Mouse (Mus musculus): ENCODE results near the gene Taf3. TPM values are rescaled to one million over a fixed set of nuclear protein-coding genes. Genes with fewer than 3 reads are reported as not detected.

The Taf3 gene
- polyA plus RNA-seq, 1 experiment = 24.6 TPM

DNA sequence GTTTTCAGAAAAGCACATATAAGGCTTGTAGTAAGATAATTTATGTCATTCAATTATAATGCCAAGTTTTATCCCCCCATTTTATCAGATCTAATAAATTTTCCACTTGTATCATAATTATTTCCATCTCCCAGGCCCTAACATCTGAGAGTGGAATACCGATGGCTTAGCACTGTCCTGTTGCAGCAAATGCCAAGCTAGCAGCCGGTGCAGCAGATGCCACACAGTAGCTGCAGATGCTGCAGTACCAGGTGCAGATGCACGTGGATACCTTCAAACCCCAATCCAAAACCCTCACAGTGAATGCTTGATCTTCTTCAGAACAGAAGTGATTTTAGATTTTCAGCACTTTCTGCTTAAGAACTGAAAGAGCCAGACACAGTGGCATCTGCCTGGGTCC lies 13.4 kb downstream of the Taf3 start:
- no peak for TF ChIP-seq GATA1 (IDR thresholded peaks at IDR 0.05; ENCODE audit: low read length)

DNA sequence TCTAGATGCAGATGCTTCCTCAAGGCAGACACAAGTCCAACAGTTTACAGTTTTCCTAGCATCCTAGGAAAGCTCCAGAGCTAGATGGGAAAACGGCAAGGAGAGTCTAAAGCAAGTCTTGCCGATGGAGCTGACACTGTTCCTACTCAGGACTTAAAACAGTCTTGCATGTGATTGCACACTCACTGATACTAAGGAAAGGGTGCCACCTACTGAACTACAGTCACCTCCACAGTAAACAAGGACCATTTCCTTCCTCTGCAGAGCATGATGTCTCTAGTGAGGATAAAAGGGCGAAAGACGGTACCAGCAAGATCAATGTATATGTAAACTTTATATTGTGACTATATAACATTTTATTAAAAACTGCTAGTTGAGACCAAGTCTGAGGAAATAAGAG lies 14.7 kb downstream of the Taf3 start:
- no peak for TF ChIP-seq GATA1 (IDR thresholded peaks at IDR 0.05; ENCODE audit: low read length)

DNA sequence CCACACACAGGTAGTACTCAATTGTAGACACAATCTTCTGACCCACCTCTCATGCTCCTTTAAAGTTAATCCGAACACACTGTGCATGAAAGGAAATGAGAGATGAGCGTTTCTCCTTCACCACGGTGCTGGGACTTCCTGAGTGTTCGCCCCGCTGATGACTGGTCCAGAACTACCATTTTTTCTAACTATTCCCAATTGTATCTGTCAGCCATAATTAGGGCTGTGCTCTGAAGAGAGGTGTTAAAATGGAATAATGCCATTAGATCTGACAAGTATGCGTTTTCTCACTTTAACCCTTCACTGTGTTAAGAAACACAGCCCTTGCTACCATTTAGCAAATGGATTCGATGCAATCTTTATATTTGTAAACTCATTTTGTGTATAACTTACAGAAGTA lies 18.6 kb downstream of the Taf3 start:
- no peak for TF ChIP-seq GATA1 (IDR thresholded peaks at IDR 0.05; ENCODE audit: low read length)

DNA sequence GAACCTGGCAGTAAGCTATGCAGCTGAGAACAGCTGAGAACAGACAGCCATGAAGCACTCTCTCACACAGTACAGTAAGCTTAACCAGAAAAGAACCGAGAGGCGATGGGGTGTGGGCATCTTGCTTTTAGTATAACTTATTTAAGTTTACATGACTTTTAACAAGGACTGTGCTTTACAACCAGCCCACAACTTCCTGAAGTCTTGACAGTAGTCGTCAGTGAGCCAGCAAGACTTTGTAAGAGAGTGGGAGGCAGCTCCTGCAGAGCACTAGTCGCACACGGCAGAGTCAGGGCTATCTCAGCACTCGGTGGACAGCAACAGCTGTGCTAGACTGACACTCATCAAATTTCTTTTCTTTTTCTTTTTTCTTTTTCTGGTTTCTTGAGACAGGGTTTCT lies 24.1 kb downstream of the Taf3 start:
- no peak for TF ChIP-seq GATA1 (IDR thresholded peaks at IDR 0.05; ENCODE audit: low read length)

DNA sequence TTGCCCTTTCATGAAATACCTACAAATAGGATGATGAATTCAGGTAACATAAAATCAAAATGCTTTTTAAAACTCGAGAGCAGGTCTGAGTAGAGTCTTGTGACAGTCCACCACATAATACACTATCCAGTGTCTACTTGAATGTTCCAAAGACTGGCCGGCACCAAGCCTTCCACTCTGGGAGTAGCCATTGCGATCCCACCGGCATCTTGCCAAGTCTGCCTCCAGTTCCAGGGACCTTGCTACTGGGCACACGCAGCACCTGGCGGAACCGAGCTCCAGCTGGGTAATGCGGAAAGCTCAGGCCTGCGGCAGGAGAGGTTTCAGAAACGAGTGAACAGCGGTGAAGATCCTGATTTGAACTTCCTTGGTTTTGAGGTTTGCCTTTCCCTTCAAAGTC lies 27.1 kb downstream of the Taf3 start:
- no peak for TF ChIP-seq GATA1 (IDR thresholded peaks at IDR 0.05; ENCODE audit: low read length)

DNA sequence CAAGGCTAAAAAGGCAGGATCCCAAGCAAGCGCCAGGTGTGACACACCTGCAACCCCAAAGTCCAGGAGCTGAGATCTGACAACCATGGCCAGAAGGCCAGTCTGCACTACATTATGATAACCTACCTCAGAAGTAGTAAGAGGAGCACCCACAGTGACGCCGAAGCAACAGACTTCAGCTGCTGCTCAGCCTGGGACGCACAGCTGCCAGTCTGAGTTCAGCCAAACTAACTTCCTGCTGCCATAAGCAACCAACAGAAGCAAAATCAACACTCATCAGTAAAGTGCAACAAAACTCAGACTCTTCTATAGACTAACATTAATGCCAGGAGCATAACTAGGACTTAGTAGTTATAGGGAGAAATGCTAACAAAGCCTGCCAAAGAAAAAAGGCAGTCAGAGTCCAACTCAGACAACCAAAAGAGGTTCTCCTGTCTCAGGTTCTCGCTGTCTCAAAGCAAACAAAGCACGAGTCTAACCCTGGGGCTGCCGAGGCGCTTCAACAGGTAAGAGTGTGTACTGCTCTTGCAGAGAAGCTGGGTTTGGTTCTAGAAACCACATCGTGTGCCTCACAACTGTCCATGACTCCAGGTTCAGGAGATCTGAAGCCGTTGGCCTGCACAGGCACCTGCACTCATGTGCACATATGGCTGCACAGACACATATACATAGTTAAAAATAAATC lies 33.3 kb downstream of the Taf3 start:
- no peak for TF ChIP-seq GATA1 (IDR thresholded peaks at IDR 0.05; ENCODE audit: low read length)

DNA sequence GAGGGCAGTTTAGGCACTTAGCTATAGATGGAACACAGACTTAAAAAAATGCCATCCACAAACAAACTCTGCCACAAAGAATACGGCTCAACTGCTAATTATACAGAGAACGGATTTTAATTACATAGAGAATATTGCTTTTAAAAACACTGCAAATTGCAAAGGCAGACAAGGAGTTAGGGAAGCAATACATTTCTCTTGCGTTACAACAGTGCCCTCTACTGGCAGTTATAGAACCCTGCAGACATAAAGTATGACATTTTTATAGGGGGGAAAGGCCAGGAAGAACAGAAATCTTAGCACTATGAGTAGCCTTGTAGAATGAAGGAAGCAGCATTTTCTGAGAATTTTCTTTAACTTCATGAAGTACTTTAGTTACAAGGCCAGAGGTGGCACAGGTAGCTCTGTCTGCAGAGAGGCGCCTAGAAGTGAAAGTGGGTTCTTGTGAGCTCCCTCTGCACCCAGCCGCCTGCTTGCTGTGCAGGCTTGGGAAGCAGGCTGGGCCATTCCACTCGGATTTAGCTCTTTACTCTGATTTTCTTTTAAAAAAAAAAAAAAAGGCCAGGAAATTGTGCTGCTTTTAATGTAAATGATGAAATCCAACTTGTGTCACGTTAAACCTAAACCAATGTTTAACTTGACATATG lies 38.0 kb downstream of the Taf3 start:
- TF ChIP-seq GATA1 (IDR thresholded peaks at IDR 0.05; ENCODE audit: low read length) = no peak

DNA sequence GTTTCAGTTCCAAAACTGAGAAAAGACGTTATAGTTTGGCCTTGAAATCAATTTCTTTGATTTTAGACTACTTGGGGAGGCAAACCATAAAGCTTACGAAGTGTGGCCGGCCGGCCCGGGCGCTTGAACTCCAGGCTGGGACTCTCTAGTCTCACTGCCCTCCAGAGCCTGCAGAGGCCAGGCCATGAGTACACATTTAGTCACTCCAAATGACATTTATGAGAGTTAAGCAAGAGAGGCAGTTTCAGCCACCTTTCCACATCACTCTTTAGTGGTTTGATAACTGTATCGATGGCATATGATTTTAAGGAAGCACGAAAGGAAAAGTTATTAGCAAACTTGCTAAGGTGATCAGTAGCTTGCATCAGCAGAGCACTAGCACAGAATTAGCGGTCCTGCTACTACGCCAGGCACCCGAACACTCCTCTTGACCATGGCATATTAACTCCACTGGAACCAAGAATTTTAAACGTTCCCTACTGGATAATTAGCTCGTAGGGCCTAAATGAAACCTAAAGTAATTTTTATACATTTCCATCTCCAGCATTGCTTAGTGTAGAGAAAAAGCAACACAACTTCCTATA lies 38.6 kb downstream of the Taf3 start:
- no peak for TF ChIP-seq GATA1 (IDR thresholded peaks at IDR 0.05; ENCODE audit: low read length)

DNA sequence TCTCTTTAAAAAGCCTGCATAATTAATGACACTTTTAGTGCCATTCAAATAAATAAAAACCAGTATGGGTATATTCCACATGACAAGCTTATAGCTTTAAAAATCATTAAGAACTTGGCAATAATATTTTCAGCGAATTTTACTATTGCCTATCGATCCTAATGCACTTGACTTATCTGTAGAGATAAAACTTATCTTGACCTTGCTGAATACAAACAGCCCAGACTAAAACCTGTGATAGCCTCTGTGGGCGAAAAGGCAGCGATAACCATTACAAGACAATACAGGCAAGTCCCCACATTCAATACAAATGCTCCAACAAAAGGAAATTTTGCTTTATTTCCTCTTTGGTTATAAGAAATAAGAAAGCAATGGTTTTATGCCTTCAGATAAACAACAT lies 39.8 kb downstream of the Taf3 start:
- peak; percentile 32 for TF ChIP-seq GATA1 (IDR thresholded peaks at IDR 0.05; ENCODE audit: low read length)

DNA sequence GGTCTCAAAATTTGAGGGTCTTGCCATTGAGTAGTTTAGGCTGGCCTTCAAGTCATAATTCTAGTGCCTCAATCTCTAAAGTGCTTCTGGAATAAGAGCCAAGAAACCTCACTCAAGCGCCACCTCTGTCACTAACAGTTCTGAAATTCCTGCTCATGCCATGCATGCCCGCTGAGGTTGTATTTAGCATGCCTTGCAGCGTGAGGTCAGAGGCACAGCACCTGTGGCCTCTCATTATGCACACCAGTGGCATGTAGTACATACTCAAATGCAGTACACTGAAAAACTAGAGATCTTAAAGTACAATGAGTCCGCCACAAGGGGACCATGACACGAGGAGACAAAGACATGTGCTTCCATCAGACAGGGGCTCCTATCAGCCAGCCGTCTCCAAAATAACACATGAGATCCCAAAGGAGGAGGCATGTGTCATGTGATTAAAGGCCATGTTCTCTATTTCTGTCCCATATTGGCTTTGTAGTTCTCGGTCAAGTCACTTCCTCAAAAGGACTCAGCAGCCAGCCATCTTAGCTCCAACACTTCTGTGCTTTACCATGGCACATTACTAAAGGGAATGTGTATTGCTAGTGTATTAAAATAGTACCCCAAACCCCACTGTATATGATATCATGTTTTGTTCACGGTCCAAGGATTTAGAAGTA lies 43.3 kb downstream of the Taf3 start:
- TF ChIP-seq GATA1 (IDR thresholded peaks at IDR 0.05; ENCODE audit: low read length) = no peak

DNA sequence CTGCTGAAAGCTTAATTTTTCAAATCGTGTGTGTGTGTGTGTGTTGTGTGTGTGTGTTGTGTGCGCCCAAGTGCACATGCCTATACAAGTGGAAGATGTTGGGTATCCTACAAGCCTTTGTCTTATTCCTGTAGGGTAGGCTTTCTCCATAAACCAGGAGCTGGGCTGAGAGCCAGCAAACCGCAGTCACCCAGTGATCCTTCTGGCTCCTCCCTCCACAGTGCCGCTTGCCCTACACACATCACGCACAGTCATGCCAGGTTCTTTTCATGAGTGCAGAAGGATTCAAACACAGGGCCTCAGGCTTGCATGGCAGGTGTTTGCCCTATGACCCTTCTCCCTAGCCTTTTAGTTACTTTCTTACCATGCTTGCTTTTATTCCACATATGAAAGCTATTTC lies 45.0 kb downstream of the Taf3 start:
- no peak for TF ChIP-seq GATA1 (IDR thresholded peaks at IDR 0.05; ENCODE audit: low read length)

DNA sequence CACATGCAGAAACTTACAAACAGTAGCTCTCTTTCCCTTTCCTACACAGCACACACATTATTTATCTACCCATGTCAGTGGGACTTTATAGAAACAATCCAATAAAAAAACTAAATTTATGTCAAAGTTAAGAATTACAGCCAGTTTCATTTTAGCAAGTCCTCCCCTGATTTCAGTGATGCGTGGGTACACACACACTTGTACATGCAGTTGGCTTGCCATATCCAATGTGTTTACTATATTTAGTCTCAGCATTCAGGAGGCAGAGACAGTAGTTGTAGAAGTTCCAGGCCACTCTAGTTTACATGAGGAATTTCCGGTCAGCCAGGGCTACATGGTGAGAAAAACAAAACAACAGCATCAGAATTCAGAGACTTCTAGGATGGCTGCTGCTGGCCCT lies 46.8 kb downstream of the Taf3 start:
- no peak for TF ChIP-seq GATA1 (IDR thresholded peaks at IDR 0.05; ENCODE audit: low read length)

DNA sequence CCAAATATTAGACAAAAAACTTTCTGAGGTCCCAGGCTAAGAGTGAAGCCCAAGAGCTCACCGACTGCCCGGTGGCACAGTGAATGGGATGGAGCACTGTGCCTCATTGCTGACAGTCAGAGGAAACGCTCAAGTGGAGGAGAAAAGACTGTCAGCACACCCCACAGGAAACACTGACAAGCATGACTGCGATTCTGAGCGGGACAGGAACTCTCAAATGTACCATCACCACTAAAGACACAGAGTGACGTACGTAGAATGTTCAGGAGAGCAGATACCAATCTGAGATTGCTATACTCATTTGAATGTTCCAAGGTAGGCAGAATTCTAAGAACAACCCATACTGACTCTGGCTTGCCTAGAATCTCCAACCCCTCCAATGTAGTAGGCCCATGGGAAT lies 50.9 kb downstream of the Taf3 start:
- no peak for TF ChIP-seq GATA1 (IDR thresholded peaks at IDR 0.05; ENCODE audit: low read length)

DNA sequence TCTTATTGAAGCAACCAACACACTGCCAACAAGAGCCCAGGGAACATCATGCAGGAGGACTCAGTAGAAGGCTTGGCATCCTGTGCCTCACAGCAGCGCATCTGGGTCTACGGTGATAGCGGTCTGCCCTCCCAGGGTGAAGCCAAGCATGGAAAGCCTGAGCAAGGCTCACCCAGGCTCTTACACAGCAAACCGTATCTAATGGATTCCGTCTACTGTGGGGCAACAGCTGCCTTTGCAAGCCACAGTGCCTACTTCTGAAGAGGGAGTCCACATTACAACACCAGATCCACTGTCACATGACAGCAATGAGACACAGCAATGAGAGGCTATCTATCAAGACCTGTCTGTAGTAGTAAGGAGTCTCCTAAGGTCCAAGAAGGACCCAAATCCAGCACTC lies 52.3 kb downstream of the Taf3 start:
- TF ChIP-seq GATA1 (IDR thresholded peaks at IDR 0.05; ENCODE audit: low read length) = no peak

DNA sequence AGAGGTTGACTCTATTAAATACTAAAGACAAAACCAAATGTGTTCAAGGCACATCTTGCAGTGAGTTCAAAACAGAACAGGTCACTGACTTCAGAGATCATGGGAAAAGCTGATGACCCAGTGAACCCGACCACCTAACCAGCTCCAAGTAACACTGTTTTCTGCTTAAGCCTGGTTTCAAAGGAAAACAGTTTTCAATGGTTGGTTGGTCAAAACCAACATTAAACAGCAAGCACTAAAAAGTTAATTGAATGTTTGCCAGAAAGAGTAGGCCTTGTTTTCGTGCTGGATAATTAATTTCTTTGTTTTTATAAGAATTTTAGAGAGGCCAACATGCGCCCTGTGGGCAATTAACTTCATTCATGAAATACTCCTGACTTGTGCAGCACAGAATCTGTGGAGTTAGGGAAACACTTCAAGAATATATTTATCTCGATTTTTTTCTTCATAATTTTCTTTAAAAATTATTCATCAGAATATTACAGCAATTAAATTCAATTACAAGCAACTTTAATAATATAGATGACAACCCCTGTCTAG lies 57.6 kb downstream of the Taf3 start:
- no peak for TF ChIP-seq GATA1 (IDR thresholded peaks at IDR 0.05; ENCODE audit: low read length)

Measured in G1E-ER4 (cell line).